Mouse (Mus musculus): ENCODE measurements around the gene Ppp4r3a. TPM values are rescaled to one million over a fixed set of nuclear protein-coding genes. Genes with fewer than 3 reads are reported as not detected.
"Not testable (repeated sequence)": the region's sequence is repeated elsewhere in the genome, so short reads cannot be mapped to it uniquely, and the experiment has no call there.

Ppp4r3a gene
- total and polyA plus RNA-seq, 3 experiments = 66.6 to 278 (median 171) TPM

DNA sequence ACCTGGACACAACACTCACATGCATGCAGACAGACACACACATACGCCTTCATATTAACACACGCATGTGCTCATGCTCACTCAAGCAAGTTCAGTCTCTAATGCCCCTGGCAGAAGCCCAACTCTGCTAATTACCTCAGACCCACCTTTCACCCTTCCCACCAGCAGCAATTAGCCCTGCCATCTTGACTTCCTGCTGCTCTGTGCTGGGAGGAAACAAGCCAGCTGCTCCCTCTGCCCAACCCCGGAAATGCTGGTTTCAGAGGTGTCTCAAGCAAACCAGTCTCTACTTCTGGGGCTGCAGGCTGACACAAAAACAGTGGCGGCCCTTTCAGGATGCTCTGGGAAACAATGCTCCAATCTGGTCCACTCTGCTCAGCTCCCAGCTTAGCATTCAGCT lies 67.6 kb downstream of the Ppp4r3a start:
- Histone ChIP-seq H3K36me3 (replicated peaks) (peaks cover 75% of the 10 kb centered on the region), H3K4me1 (ENCODE audit: insufficient read depth, low read depth, low read length) (peaks cover 67% of the 10 kb centered on the region), H3K4me3 (ENCODE audit: low read depth, low read length) (no peak overlapping the region), H3K9me3 (replicated peaks) (peaks cover 2% of the 10 kb centered on the region; the same call in 1 of the 2 replicates), H3K27me3 (ENCODE audit: insufficient read depth, low read length) (no peaks in the 10 kb centered on the region)
- peak; percentile 55 for DNase-seq (ENCODE audit: low spot score)
- no peak for ATAC-seq (ENCODE audit: extremely low read depth, insufficient number of reproducible peaks, low FRiP score, poor library complexity, severe bottlenecking)
- TF ChIP-seq CTCF (IDR thresholded peaks at IDR 0.05; ENCODE audit: low read depth, low read length) (no peak), TAL1 (conservative IDR thresholded peaks at IDR 0.05; ENCODE audit: low read depth, low read length) (no peak), GATA1 (IDR thresholded peaks at IDR 0.05; ENCODE audit: borderline replicate concordance, low read length) (no peak), GATA2 (IDR thresholded peaks at IDR 0.05; ENCODE audit: borderline replicate concordance, low read depth, low read length) (no peak), POLR2AphosphoS5 (IDR thresholded peaks at IDR 0.05; ENCODE audit: insufficient replicate concordance, low read depth, low read length) (no peak)

DNA sequence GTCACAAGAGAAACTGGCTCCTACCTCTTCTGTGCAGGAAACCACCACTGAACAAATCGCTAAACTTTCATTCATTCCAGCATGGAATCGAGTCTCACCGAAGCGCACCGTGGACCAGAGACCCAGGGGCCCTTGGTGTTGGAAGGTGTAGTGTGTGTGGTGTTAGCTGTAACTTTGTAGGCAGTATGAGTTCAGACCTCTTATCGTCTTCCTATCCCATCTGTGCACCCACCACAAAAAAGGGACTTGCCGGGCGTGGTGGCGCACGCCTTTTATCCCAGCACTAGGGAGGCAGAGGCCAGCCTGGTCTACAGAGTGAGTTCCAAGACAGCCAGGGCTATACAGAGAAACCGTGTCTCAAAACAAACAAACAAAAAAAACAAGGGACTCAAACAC lies 68.3 kb downstream of the Ppp4r3a start:
- Histone ChIP-seq H3K36me3 (replicated peaks) (peaks cover 75% of the 10 kb centered on the region), H3K27me3 (ENCODE audit: insufficient read depth, low read length) (no peaks in the 10 kb centered on the region), H3K4me3 (ENCODE audit: low read depth, low read length) (peak overlapping the region; percentile 9; the same call in 1 of the 2 replicates), H3K4me1 (ENCODE audit: insufficient read depth, low read depth, low read length) (peaks cover 73% of the 10 kb centered on the region), H3K9me3 (replicated peaks) (peaks cover 2% of the 10 kb centered on the region; the same call in 1 of the 2 replicates)
- DNase-seq (ENCODE audit: low spot score) = no peak
- TF ChIP-seq CTCF (IDR thresholded peaks at IDR 0.05; ENCODE audit: low read depth, low read length) (no peak), POLR2AphosphoS5 (IDR thresholded peaks at IDR 0.05; ENCODE audit: insufficient replicate concordance, low read depth, low read length) (no peak), GATA1 (IDR thresholded peaks at IDR 0.05; ENCODE audit: borderline replicate concordance, low read length) (no peak), GATA2 (IDR thresholded peaks at IDR 0.05; ENCODE audit: borderline replicate concordance, low read depth, low read length) (no peak), TAL1 (conservative IDR thresholded peaks at IDR 0.05; ENCODE audit: low read depth, low read length) (no peak)
- ATAC-seq (ENCODE audit: extremely low read depth, insufficient number of reproducible peaks, low FRiP score, poor library complexity, severe bottlenecking) = 0 out of 2 replicates have a peak, but pooled peaks have one; percentile 9

DNA sequence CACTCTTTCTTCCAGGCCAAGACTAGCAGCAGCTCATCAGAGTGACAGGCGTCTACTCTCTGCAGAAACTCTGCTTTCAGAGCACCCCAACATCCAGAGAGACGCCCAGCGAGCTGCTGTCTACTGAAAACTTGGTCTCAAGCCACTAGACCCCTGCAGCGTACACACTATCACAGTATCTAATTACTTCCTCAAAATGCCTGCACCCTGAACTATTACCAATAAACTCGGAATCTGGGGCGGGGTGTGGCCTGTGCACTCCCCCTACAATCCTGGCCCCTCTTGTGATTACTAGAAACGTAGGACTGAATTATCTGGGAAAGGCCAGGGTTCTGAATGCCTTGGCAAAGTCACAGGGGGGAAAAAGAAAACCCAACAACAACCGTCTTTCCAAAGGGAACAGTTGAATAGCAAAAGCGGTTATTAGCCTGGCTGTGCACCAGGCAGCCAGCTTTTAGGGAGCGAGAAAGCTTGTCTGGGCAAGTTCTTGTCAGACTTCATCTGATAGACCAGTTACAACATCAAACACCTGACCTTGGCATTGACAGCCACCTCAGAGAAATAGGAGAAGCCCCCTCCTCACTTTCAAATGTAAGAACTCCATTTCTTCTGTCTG lies 68.8 kb downstream of the Ppp4r3a start:
- ATAC-seq (ENCODE audit: extremely low read depth, insufficient number of reproducible peaks, low FRiP score, poor library complexity, severe bottlenecking) = peak; percentile 75
- peak; percentile 83 for DNase-seq (ENCODE audit: low spot score)
- TF ChIP-seq POLR2AphosphoS5 (IDR thresholded peaks at IDR 0.05; ENCODE audit: insufficient replicate concordance, low read depth, low read length) (no peak), CTCF (IDR thresholded peaks at IDR 0.05; ENCODE audit: low read depth, low read length) (no peak), TAL1 (conservative IDR thresholded peaks at IDR 0.05; ENCODE audit: low read depth, low read length) (no peak)
- Histone ChIP-seq H3K27me3 (ENCODE audit: insufficient read depth, low read length) (no peaks in the 10 kb centered on the region), H3K4me3 (ENCODE audit: low read depth, low read length) (peak overlapping the region; percentile 16; the same call in 1 of the 2 replicates), H3K36me3 (replicated peaks) (peaks cover 74% of the 10 kb centered on the region), H3K4me1 (ENCODE audit: insufficient read depth, low read depth, low read length) (peaks cover 77% of the 10 kb centered on the region), H3K9me3 (replicated peaks) (0 out of 2 replicates have a peak, but pooled peaks cover under 1% of the 10 kb centered on the region)

GRCm38 (mm10) chr12:101013668-101014067 lies 69.8 kb downstream of the Ppp4r3a start:
- H3K36me3 ChIP-seq (replicated peaks) = peaks cover 69% of the 10 kb centered on the region
- not testable (repeated sequence) for H3K9me3 ChIP-seq (replicated peaks); H3K4me3 ChIP-seq (ENCODE audit: low read depth, low read length); DNase-seq (ENCODE audit: low spot score); H3K27me3 ChIP-seq (ENCODE audit: insufficient read depth, low read length); ATAC-seq (ENCODE audit: extremely low read depth, insufficient number of reproducible peaks, low FRiP score, poor library complexity, severe bottlenecking)
- peaks cover 79% of the 10 kb centered on the region for H3K4me1 ChIP-seq (ENCODE audit: insufficient read depth, low read depth, low read length)

DNA sequence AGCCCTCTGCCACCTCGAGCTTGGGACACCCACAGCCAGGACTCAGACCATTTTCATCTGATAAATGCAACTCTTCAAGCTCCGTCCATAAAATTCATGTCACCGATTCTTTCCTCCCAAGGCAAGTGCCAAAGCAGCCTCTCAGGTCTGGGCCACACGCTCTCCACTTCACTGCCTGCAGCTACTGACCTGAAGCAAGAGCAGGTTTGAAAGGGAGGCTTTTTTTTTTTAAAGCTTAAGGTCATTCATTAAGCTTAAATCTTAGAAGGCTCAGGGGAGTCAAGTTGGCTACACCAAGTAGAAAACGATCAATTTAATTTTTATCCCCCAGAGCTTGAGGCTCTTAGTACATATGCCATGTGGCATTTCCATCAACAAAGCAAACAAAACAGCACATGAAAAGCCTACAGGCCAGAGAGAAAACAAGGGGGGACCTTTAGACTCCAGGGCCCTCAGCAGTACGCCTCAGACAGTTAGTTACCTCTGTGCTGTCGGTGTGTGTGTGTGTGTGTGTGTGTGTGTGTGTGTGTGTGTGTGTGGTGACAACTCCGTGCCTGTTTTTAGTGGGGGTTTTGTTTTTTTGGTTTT lies 70.3 kb downstream of the Ppp4r3a start:
- Histone ChIP-seq H3K27me3 (ENCODE audit: insufficient read depth, low read length) (no peaks in the 10 kb centered on the region), H3K4me1 (ENCODE audit: insufficient read depth, low read depth, low read length) (peaks cover 80% of the 10 kb centered on the region), H3K9me3 (replicated peaks) (no peaks in the 10 kb centered on the region), H3K4me3 (ENCODE audit: low read depth, low read length) (no peak overlapping the region), H3K36me3 (replicated peaks) (peaks cover 71% of the 10 kb centered on the region)
- DNase-seq (ENCODE audit: low spot score) (no peak), ATAC-seq (ENCODE audit: extremely low read depth, insufficient number of reproducible peaks, low FRiP score, poor library complexity, severe bottlenecking) (no peak)
- no peak for TF ChIP-seq POLR2AphosphoS5 (IDR thresholded peaks at IDR 0.05; ENCODE audit: insufficient replicate concordance, low read depth, low read length)
- TF ChIP-seq GATA2 (IDR thresholded peaks at IDR 0.05; ENCODE audit: borderline replicate concordance, low read depth, low read length) = no peak
- TF ChIP-seq CTCF (IDR thresholded peaks at IDR 0.05; ENCODE audit: low read depth, low read length) = no peak

DNA sequence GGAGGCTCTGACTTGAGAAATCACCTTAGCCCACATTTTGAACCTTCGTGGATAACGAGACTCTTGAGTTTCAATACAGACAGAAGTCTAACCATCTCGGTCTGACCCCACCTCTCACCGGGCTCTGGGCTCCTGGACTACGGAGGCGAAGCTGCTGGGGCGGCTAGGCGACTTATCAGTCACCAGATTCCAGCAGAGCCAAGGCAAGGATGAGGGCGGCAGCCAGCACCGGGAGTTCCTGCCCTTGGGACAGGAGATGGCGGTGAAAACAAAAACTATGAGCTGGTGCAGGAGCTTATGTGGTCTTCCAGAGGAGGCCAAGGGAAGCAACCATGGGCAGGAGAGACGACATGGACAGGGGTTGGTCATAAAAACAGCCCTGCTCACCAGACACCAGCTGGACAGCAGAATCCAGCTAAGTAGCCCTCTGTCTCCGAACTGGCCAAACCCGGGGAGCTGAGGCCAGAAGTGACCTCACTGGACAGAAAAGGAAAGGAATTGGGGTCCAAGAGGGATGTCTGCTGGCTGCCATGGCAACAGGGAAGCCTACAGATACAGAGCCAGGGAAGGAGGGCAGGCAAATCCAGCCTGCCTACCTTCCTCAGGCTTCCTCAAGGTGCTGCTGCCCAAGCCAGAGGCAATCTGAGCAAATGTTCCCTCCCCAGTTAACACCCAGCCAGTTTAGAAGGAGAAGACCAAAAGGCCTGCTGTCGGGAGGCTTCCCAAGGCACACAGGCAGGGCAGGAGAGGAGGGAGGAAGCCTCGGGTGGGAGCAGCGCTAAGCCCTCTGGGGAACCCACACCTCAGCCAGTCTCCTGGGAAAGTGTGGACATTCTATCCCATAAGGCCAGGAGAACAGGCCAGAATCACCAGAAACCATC lies 71.1 kb downstream of the Ppp4r3a start:
- ATAC-seq (ENCODE audit: extremely low read depth, insufficient number of reproducible peaks, low FRiP score, poor library complexity, severe bottlenecking) = no peak
- peaks cover 79% of the 10 kb centered on the region for H3K4me1 ChIP-seq (ENCODE audit: insufficient read depth, low read depth, low read length)
- no peaks in the 10 kb centered on the region for H3K9me3 ChIP-seq (replicated peaks)
- no peak overlapping the region for H3K4me3 ChIP-seq (ENCODE audit: low read depth, low read length)
- TF ChIP-seq TAL1 (conservative IDR thresholded peaks at IDR 0.05; ENCODE audit: low read depth, low read length) (no peak), GATA1 (IDR thresholded peaks at IDR 0.05; ENCODE audit: borderline replicate concordance, low read length) (no peak), GATA2 (IDR thresholded peaks at IDR 0.05; ENCODE audit: borderline replicate concordance, low read depth, low read length) (no peak), POLR2AphosphoS5 (IDR thresholded peaks at IDR 0.05; ENCODE audit: insufficient replicate concordance, low read depth, low read length) (no peak), CTCF (IDR thresholded peaks at IDR 0.05; ENCODE audit: low read depth, low read length) (no peak)
- H3K27me3 ChIP-seq (ENCODE audit: insufficient read depth, low read length) = no peaks in the 10 kb centered on the region
- peaks cover 69% of the 10 kb centered on the region for H3K36me3 ChIP-seq (replicated peaks)
- no peak for DNase-seq (ENCODE audit: low spot score)
